Mouse (Mus musculus) limb, embryonic 11.5 days (tissue): ENCODE data around the gene Pou2f1. TPM values are rescaled to one million over a fixed set of nuclear protein-coding genes. Genes with fewer than 3 reads are reported as not detected.

Source experiments
- ATAC-seq: fragments of 200-750 bp; cut with Nextera tagmentation; 2 replicates; pipeline ENCODE4 v1.8.0; 2017; ENCODE audit warnings: low read depth; ENCODE audit not compliant: insufficient number of reproducible peaks, low FRiP score, low TSS enrichment
- DNase-seq: peaks from one replicate; pipeline ENCODE4 v3.0.0-alpha.2; 2015; ENCODE audit warnings: low spot score
- H3K27ac ChIP-seq: fragments of 300-500 bp; sonication (generic); replicated peaks from 2 replicates; pipeline ENCODE4 v1.5.1; 2014; ENCODE audit warnings: low read depth, mild to moderate bottlenecking, low read length
- H3K27me3 ChIP-seq: fragments of 300-500 bp; sonication (generic); 2 replicates; pipeline ENCODE4 v1.6.1; 2014; ENCODE audit warnings: mild to moderate bottlenecking, low read length, mixed read lengths; ENCODE audit not compliant: control insufficient read depth, insufficient read depth
- H3K36me3 ChIP-seq: fragments of 300-500 bp; sonication (generic); 2 replicates; pipeline ENCODE4 v1.6.1; 2014; ENCODE audit warnings: mild to moderate bottlenecking, low read length, moderate library complexity, mixed read lengths; ENCODE audit not compliant: control insufficient read depth, insufficient read depth
- H3K4me1 ChIP-seq: fragments of 300-500 bp; sonication (generic); 2 replicates; pipeline ENCODE4 v1.6.1; 2014; ENCODE audit warnings: low read length, mixed read lengths; ENCODE audit not compliant: control insufficient read depth, insufficient read depth
- H3K4me2 ChIP-seq: fragments of 300-500 bp; sonication (generic); 2 replicates; pipeline ENCODE4 v1.6.1; 2014; ENCODE audit warnings: low read depth, mild to moderate bottlenecking, moderate library complexity; ENCODE audit not compliant: severe bottlenecking
- H3K4me3 ChIP-seq: fragments of 300-500 bp; sonication (generic); 2 replicates; pipeline ENCODE4 v1.5.1; 2014; ENCODE audit warnings: low read depth, low read length
- H3K9ac ChIP-seq: fragments of 300-500 bp; sonication (generic); 2 replicates; pipeline ENCODE4 v1.6.1; 2014; ENCODE audit warnings: mild to moderate bottlenecking, low read length
- H3K9me3 ChIP-seq: fragments of 300-500 bp; sonication (generic); 2 replicates; pipeline ENCODE4 v1.6.1; 2016; ENCODE audit warnings: low read length; ENCODE audit not compliant: control insufficient read depth
- WGBS: fragments of 180-500 bp; shearing (Covaris S2); extraction: QIAGEN DNeasy Blood & Tissue Kit; methylation state at CpG from one replicate; pipeline ENCODE4 v1.1.7; 2014; 5-methylcytosine and 5-hydroxymethylcytosine counted together
- polyA plus RNA-seq: library from polyadenylated mRNA; unstranded; fragments of >200 nt; fragmentation: Nextera tagmentation; extraction: Ambion mirVana; gene quantifications from 2 replicates; pipeline ENCODE4 v1.2.1, GENCODE M21; 2014

Pou2f1 gene
- polyA plus RNA-seq, 1 experiment from 2014 or later, result 33.7 TPM

DNA sequence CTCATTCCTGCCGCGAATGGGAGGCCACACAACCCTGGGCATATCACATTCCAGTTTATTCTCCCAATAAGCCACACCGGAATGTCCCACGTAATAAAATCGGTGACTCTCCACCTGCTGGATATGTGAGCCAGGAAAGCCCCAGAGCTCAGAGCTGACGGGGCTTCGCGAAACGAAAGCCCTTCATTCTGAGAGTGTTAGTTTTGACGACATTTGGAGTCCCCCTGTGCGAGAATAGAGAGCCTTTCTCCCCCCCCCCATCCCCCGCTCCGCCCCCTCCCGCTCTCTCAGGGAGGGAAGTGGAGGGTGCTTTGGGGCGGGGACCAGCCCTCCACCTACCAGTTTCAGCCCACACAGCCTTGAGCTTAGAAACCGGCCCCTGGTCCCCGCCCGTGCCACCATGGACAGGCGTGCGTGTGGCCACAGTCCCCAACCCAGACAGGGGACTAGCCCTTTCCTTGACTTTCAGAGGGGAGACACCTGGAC is 158.0 kb downstream of the Pou2f1 start:
- Histone ChIP-seq H3K27ac (no peak overlapping the region), H3K27me3 (peaks cover 12% of the 10 kb centered on the region), H3K36me3 (no peaks in the 10 kb centered on the region), H3K4me3 (peak overlapping the region; percentile 46), H3K4me1 (peaks cover 10% of the 10 kb centered on the region), H3K4me2 (peak overlapping the region; percentile 98), H3K9me3 (no peaks in the 10 kb centered on the region), H3K9ac (peak overlapping the region; percentile 34; the same call in 1 of the 2 replicates)
- WGBS, result 2% methylated on average over 20 of the region's 20 CpGs
- DNase-seq (peak; percentile 61), ATAC-seq (peak; percentile 66; the same call in 1 of the 2 replicates)

DNA sequence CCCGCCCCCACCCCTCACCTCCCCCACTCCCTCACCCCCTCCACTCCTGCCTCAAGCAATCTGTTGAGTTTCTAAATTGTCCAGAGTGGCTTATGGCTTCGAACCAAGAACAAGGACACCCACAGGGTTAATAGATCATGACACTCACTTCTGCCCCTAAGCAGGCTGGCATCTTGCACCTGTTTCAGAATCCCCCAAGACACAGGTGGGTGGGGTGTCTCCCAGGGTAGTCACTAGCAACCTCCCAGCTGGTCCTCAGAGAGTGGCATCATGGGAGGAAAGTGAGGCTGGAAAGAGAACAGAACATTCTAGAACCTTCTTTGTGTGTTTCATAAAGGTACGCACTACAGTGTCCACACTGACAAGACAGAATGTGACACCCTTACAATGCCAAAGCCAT is 158.9 kb downstream of the Pou2f1 start:
- Histone ChIP-seq H3K4me3 (no peak overlapping the region), H3K4me1 (peaks cover 10% of the 10 kb centered on the region), H3K4me2 (no peak overlapping the region), H3K27ac (no peak overlapping the region), H3K9me3 (no peaks in the 10 kb centered on the region), H3K9ac (no peak overlapping the region), H3K27me3 (peaks cover 12% of the 10 kb centered on the region), H3K36me3 (no peaks in the 10 kb centered on the region)
- ATAC-seq, result no peak
- DNase-seq, result no peak
- WGBS, result 53% methylated on average over 3 of the region's 3 CpGs

- Histone ChIP-seq H3K4me3 (no peak overlapping the region), H3K9ac (no peak overlapping the region), H3K4me1 (peaks cover 18% of the 10 kb centered on the region), H3K9me3 (no peaks in the 10 kb centered on the region), H3K27ac (no peak overlapping the region), H3K36me3 (no peaks in the 10 kb centered on the region), H3K27me3 (peaks cover 12% of the 10 kb centered on the region), H3K4me2 (no peak overlapping the region)
- no peak for DNase-seq
- no peak for ATAC-seq
- WGBS, result 40% methylated on average over 7 of the region's 7 CpGs
Measured at GRCm38 (mm10) chr1:165842170-165842569, 160.3 kb downstream of the Pou2f1 start.

DNA sequence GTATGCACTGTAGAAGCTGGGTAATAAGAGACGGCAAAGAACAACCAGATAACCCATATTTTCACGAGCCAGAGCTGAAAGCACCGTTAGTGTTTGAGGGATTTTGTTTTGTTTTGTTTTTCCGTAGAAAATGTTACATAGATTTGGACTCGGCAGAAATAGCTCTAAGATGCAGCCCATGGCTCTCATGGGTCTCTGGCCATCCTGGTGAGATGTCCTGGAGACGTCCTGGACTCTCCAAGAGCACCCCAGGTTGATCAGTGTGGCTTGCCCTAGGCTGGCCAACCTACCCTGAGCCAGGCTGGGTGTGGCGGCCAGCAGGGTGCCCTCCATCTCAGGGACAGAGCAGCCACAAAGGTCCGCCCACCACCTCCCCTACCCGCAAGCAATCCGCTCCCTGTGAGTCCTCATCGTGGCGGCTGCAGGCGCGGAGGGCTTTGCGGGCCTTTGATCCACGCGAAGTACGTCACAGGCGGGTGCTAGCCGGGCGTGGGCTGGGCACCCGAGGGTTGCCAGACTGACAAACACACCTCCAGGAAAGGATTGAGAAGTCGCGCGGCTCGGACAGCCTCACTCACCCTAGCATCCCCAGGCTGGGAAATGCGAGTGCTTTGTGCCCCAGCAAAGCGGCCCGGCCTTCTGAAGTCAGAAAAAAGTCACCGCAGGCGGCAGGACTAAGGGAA is 161.8 kb downstream of the Pou2f1 start:
- no peaks in the 10 kb centered on the region for H3K9me3 ChIP-seq
- 9% methylated on average over 31 of the region's 31 CpGs for WGBS
- no peaks in the 10 kb centered on the region for H3K36me3 ChIP-seq
- H3K4me1 ChIP-seq, result peaks cover 32% of the 10 kb centered on the region
- peak overlapping the region; percentile 74 for H3K4me2 ChIP-seq
- H3K27ac ChIP-seq, result no peak overlapping the region
- peak overlapping the region; percentile 74 for H3K9ac ChIP-seq
- ATAC-seq (no peak), DNase-seq (peak; percentile 69)
- peaks cover 8% of the 10 kb centered on the region for H3K27me3 ChIP-seq
- peak overlapping the region; percentile 33 for H3K4me3 ChIP-seq

GRCm38 (mm10) chr1:165839201-165839600 is 163.3 kb downstream of the Pou2f1 start:
- Histone ChIP-seq H3K4me3 (no peak overlapping the region), H3K9me3 (no peaks in the 10 kb centered on the region), H3K4me1 (peaks cover 36% of the 10 kb centered on the region), H3K27me3 (peaks cover 3% of the 10 kb centered on the region; the same call in 1 of the 2 replicates), H3K36me3 (no peaks in the 10 kb centered on the region), H3K27ac (no peak overlapping the region), H3K9ac (no peak overlapping the region), H3K4me2 (no peak overlapping the region)
- WGBS, result 69% methylated on average over 4 of the region's 4 CpGs
- no peak for ATAC-seq
- DNase-seq, result no peak

GRCm38 (mm10) chr1:165837546-165837945 is 164.9 kb downstream of the Pou2f1 start:
- H3K4me1 ChIP-seq, result peaks cover 40% of the 10 kb centered on the region

GRCm38 (mm10) chr1:165836461-165836860 is 166.0 kb downstream of the Pou2f1 start:
- Histone ChIP-seq H3K9me3 (no peaks in the 10 kb centered on the region), H3K27me3 (no peaks in the 10 kb centered on the region), H3K9ac (no peak overlapping the region), H3K27ac (no peak overlapping the region), H3K4me2 (no peak overlapping the region), H3K4me1 (peaks cover 40% of the 10 kb centered on the region), H3K4me3 (no peak overlapping the region), H3K36me3 (no peaks in the 10 kb centered on the region)
- DNase-seq (peak; percentile 63), ATAC-seq (no peak)
- WGBS, result 2% methylated on average over 6 of the region's 6 CpGs

More at GRCm38 (mm10) chr1:165837546-165837945, 164.9 kb downstream of the Pou2f1 start:
- Histone ChIP-seq H3K4me3 (no peak overlapping the region), H3K27ac (peak overlapping the region; percentile 38; the same call in 1 of the 2 replicates), H3K9ac (no peak overlapping the region), H3K36me3 (no peaks in the 10 kb centered on the region), H3K4me2 (no peak overlapping the region), H3K9me3 (no peaks in the 10 kb centered on the region), H3K27me3 (0 out of 2 replicates have a peak, but pooled peaks cover 3% of the 10 kb centered on the region)
- WGBS, result 32% methylated on average over 8 of the region's 8 CpGs
- no peak for ATAC-seq
- DNase-seq, result no peak

DNA sequence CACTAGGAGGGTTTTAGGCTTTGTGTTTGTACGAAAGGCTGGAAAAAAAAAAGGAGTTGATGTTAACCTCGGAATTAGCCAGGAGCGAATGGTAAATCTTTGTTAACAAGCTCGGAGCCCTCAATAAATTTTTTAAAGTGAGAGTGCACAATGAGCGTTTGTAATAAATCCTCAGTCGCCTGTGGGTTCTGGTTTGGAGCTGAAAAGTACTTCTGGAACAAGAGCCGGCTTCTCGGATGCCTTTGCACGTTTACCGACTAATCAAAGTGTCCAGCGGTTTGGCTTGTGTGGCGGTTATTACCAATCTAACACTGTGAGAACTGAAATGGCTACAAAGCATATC is 167.9 kb downstream of the Pou2f1 start:
- ATAC-seq (no peak), DNase-seq (peak; percentile 62)
- Histone ChIP-seq H3K27me3 (no peaks in the 10 kb centered on the region), H3K27ac (peak overlapping the region; percentile 65; the same call in 1 of the 2 replicates), H3K9me3 (no peaks in the 10 kb centered on the region), H3K4me3 (no peak overlapping the region), H3K4me2 (peak overlapping the region; percentile 33), H3K9ac (no peak overlapping the region), H3K36me3 (no peaks in the 10 kb centered on the region), H3K4me1 (peaks cover 36% of the 10 kb centered on the region)
- 9% methylated on average over 12 of the region's 12 CpGs for WGBS
